Mouse (Mus musculus): Measurements from ENCODE around the gene Ttc33. TPM values are rescaled to one million over a fixed set of nuclear protein-coding genes. Genes with fewer than 3 reads are reported as not detected.

Ttc33 gene
- polyA plus RNA-seq, 1 experiment from 2014 or later = 35.4 TPM

GRCm38 (mm10) chr15:5262095-5262667, 76.9 kb downstream of the Ttc33 start:
- no peaks in the 10 kb centered on the region for H3K9me3 ChIP-seq (replicated peaks)
- no peak overlapping the region for H3K27ac ChIP-seq
- WGBS = 90% methylated on average over 13 of the region's 13 CpGs
- H3K27me3 ChIP-seq (ENCODE audit: low read depth, poor library complexity, severe bottlenecking) = no peaks in the 10 kb centered on the region
- no peaks in the 10 kb centered on the region for H3K36me3 ChIP-seq
- no peak overlapping the region for H3K4me3 ChIP-seq
- no peaks in the 10 kb centered on the region for H3K4me1 ChIP-seq
- DNase-seq (ENCODE audit: low spot score) = no peak

- H3K36me3 ChIP-seq = no peaks in the 10 kb centered on the region
- no peaks in the 10 kb centered on the region for H3K4me1 ChIP-seq
- no peaks in the 10 kb centered on the region for H3K9me3 ChIP-seq (replicated peaks)
- no peak for DNase-seq (ENCODE audit: low spot score)
- H3K27ac ChIP-seq = no peak overlapping the region
- 87% methylated on average over 10 of the region's 10 CpGs for WGBS
- H3K27me3 ChIP-seq (ENCODE audit: low read depth, poor library complexity, severe bottlenecking) = no peaks in the 10 kb centered on the region
- no peak overlapping the region for H3K4me3 ChIP-seq
Measured at GRCm38 (mm10) chr15:5262874-5263504, 77.7 kb downstream of the Ttc33 start.

- no peak for DNase-seq (ENCODE audit: low spot score)
- H3K4me3 ChIP-seq = no peak overlapping the region
- no peaks in the 10 kb centered on the region for H3K36me3 ChIP-seq
- no peaks in the 10 kb centered on the region for H3K27me3 ChIP-seq (ENCODE audit: low read depth, poor library complexity, severe bottlenecking)
- H3K4me1 ChIP-seq = no peaks in the 10 kb centered on the region
- no peaks in the 10 kb centered on the region for H3K9me3 ChIP-seq (replicated peaks)
- WGBS = 82% methylated on average over 3 of the region's 3 CpGs
- no peak overlapping the region for H3K27ac ChIP-seq
Measured at GRCm38 (mm10) chr15:5266095-5266494, 80.8 kb downstream of the Ttc33 start.

Other genes with a start within 250 kb of the Ttc33 start
- gene C7, start 121.8 kb upstream of the Ttc33 start, polyA plus RNA-seq (2016; fragmentation: Nextera tagmentation; extraction: Ambion mirVana) = 0.05 TPM in 1 of 2 replicates, not detected in the other
- 0.49 and 0.95 TPM in 2 replicates for gene Card6, start 77.0 kb upstream of the Ttc33 start, polyA plus RNA-seq (2016; fragmentation: Nextera tagmentation; extraction: Ambion mirVana)
- gene Rpl37, start 68.9 kb upstream of the Ttc33 start, polyA plus RNA-seq (2016; fragmentation: Nextera tagmentation; extraction: Ambion mirVana) = 460 and 572 TPM in 2 replicates
- gene Prkaa1, start 41.7 kb upstream of the Ttc33 start, polyA plus RNA-seq (2016; fragmentation: Nextera tagmentation; extraction: Ambion mirVana) = 15.0 and 16.2 TPM in 2 replicates
- 0.84 and 1.4 TPM in 2 replicates for gene Ptger4, start 58.7 kb downstream of the Ttc33 start, polyA plus RNA-seq (2016; fragmentation: Nextera tagmentation; extraction: Ambion mirVana)